Mouse (Mus musculus) heart, adult 2 months (tissue): ENCODE data around the gene Kcnq1. TPM values are rescaled to one million over a fixed set of nuclear protein-coding genes. Genes with fewer than 3 reads are reported as not detected.

ENCODE experiments used
- DNase-seq, 2 experiments: peaks; one replicate each; pipeline ENCODE4 v3.0.0; 2021
- H3K27ac ChIP-seq: fragments of 200-600 bp; 2 replicates; pipeline ENCODE4 v1.8.1; 2022
- H3K27me3 ChIP-seq: fragments of 200-500 bp; 2 replicates; pipeline ENCODE4 v1.6.1; 2012; ENCODE audit warnings: mild to moderate bottlenecking, low read length, inconsistent platforms, mixed read lengths; ENCODE audit not compliant: control insufficient read depth, insufficient read depth
- H3K36me3 ChIP-seq: fragments of 200-500 bp; 2 replicates; pipeline ENCODE4 v1.6.1; 2012; ENCODE audit warnings: low read length, inconsistent platforms; ENCODE audit not compliant: control insufficient read depth, insufficient read depth
- H3K4me1 ChIP-seq: fragments of 200-500 bp; 2 replicates; pipeline ENCODE4 v1.6.1; 2011; ENCODE audit warnings: low read length; ENCODE audit not compliant: control insufficient read depth, insufficient read depth
- H3K4me3 ChIP-seq: fragments of 200-600 bp; 2 replicates; pipeline ENCODE4 v1.8.1; 2022
- H3K79me2 ChIP-seq: fragments of 200-500 bp; replicated peaks from 2 replicates; pipeline ENCODE4 v1.6.1; 2012; ENCODE audit warnings: mild to moderate bottlenecking, inconsistent platforms, low read length, moderate library complexity, mixed read lengths; ENCODE audit not compliant: control insufficient read depth, insufficient read depth
- H3K9ac ChIP-seq: fragments of 200-500 bp; 2 replicates; pipeline ENCODE4 v1.6.1; 2012; ENCODE audit warnings: low read depth, mild to moderate bottlenecking, control low read depth, inconsistent platforms, low read length, mixed read lengths
- CTCF ChIP-seq: fragments of 200-600 bp; IDR thresholded peaks from 2 replicates; pipeline ENCODE4 v1.8.1; 2022; ENCODE audit warnings: antibody characterized with exemption, mild to moderate bottlenecking, moderate library complexity
- EP300 ChIP-seq: fragments of 200-500 bp; IDR thresholded peaks from 2 replicates; pipeline ENCODE4 v1.6.1; 2011; ENCODE audit warnings: low read depth, low read length, control low read depth; ENCODE audit not compliant: insufficient read depth
- POLR2A ChIP-seq: fragments of 200-500 bp; IDR thresholded peaks from 2 replicates; pipeline ENCODE4 v1.6.1; 2011; ENCODE audit warnings: mild to moderate bottlenecking, low read depth, low read length, control low read depth; ENCODE audit not compliant: insufficient read depth
- WGBS: fragments of 180-500 bp; shearing (Covaris S2); methylation state at CpG from one replicate; pipeline ENCODE4 v1.1.7; 2018; 5-methylcytosine and 5-hydroxymethylcytosine counted together
- intact Hi-C: fragments of 180-260 bp; cut with DNase I; formaldehyde crosslinking; loops from one replicate; pipeline ENCODE4 v1.15.1; 2025
- polyA plus RNA-seq: library from polyadenylated mRNA; depleted of rRNA; stranded (reverse); fragments of >200 nt; gene quantifications from 2 replicates; pipeline ENCODE4 v1.2.3, GENCODE M21; 2012
- total RNA-seq, 2 experiments: library from RNA; stranded (reverse); gene quantifications; 2 replicates each; pipeline ENCODE4 v1.2.3; 2021

Kcnq1 gene
- total and polyA plus RNA-seq, 3 experiments: 32.4 to 42.0 (median 34.2) TPM

DNA sequence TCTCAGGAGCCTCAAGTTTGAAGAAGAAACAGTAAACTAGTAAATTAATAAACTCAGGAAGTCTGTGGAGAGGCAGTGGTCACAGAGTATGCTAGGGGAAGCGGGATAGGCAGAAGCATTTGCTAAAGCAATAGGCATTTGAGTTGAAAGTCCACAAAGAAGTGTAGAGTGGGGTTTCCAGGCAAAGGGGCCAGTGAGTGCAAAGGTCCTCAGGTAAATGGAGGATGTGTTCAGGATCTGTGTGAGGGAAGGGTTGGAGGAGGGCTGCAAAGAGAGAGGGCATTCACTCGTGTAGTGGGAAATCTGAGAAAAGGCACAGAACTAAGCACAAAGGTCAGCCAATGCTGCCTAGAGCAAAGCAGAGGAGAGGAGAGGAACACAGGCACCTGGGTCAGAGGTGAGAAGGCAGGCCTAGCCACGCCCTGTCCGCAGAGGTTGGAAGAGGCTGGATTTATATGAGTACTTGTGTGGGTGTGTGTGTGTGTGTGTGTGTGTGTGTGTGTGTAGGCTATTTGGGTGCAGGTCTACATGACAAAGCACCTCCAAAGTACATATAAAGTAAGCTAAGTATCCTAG, 313.5 kb downstream of the Kcnq1 start:
- no peaks in the 10 kb centered on the region for H3K79me2 ChIP-seq
- TF ChIP-seq POLR2A (no peak), CTCF (no peak), EP300 (no peak)
- intact Hi-C loops: no loop called here

DNA sequence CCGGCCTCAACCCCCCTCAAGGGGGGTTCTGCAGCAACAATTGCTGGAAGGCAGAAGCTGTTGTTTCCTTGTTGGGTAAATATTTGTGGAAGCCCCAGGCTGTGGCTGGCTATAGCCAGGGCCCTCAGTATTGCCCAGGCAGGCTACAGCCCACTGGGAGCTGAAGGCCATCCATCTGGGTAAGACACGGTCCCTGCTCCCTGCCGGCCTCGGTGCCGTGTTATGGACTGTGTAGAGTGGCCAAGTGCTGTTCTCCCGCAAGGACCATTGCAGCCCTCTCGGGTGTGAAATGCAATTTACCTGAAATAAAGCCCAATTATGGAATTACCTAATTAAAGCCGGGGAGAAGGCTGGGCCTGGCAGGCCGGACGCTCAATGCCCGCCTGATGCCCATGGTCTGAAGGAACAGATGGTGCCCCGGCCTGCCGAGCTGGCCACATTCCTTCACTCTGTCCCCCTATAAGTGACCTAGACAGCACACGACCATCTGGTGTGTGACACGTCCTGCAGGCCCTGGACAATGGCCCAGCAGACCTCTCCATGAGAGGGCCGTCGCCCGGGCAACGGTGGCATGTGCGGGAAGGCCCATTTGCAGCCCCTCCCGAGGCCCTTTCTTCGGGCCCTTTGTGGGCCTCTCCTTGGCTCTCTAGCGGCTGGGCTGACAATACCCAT, 322.1 kb downstream of the Kcnq1 start:
- no peaks in the 10 kb centered on the region for H3K79me2 ChIP-seq
- H3K36me3 ChIP-seq: no peaks in the 10 kb centered on the region
- intact Hi-C loops: no loop called here
- H3K9ac ChIP-seq: no peak overlapping the region
- TF ChIP-seq EP300: no peak
- TF ChIP-seq CTCF: no peak
- TF ChIP-seq POLR2A: no peak
- H3K27me3 ChIP-seq: no peaks in the 10 kb centered on the region
- H3K27ac ChIP-seq: peak overlapping the region; percentile 20; the same call in 1 of the 2 replicates
- 74% methylated on average over 23 of the region's 23 CpGs for WGBS
- H3K4me1 ChIP-seq: peaks cover 23% of the 10 kb centered on the region
- no peak overlapping the region for H3K4me3 ChIP-seq
- DNase-seq: no peak

More for the DNA sequence above, 313.5 kb downstream of the Kcnq1 start:
- H3K9ac ChIP-seq: no peak overlapping the region
- H3K4me3 ChIP-seq: no peak overlapping the region
- H3K4me1 ChIP-seq: peaks cover 4% of the 10 kb centered on the region
- WGBS: 92% methylated on average over 4 of the region's 4 CpGs
- no peak overlapping the region for H3K27ac ChIP-seq
- no peak for DNase-seq
- no peaks in the 10 kb centered on the region for H3K36me3 ChIP-seq
- H3K27me3 ChIP-seq: no peaks in the 10 kb centered on the region

- Histone ChIP-seq H3K9ac (no peak overlapping the region), H3K27ac (0 out of 2 replicates have a peak overlapping the region, but pooled peaks have one; percentile 20), H3K36me3 (no peaks in the 10 kb centered on the region), H3K4me1 (peaks cover 26% of the 10 kb centered on the region), H3K4me3 (no peak overlapping the region), H3K27me3 (no peaks in the 10 kb centered on the region), H3K79me2 (no peaks in the 10 kb centered on the region)
- intact Hi-C loops: no loop called here
- no peak for DNase-seq
- 73% methylated on average over 2 of the region's 2 CpGs for WGBS
- no peak for TF ChIP-seq EP300
- TF ChIP-seq CTCF: no peak
- no peak for TF ChIP-seq POLR2A
Observed at GRCm38 (mm10) chr7:143428814-143429499, 322.8 kb downstream of the Kcnq1 start.

DNA sequence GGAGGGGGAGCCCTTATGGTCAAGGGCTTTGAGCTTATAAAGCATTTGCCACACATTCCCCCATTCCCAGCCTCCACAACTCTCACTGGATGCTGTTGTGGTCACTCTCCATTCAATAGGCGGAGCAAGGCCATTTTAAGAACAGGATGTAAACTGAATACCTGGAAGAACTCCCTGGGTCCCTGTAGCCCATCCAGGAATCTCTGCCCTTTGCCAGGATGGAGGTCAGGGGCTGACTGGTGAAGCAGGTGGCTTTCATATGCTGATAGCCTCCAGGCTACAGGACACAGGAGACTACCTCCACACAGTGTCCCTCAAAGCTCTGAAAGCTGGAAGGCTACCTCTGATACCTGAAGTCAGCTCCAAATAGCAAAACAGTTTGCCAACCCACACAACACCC, 326.5 kb downstream of the Kcnq1 start:
- 59% methylated on average over 1 of the region's 1 CpGs for WGBS
- TF ChIP-seq CTCF (no peak), EP300 (peak; percentile 46; the same call in 1 of the 2 replicates), POLR2A (no peak)
- Histone ChIP-seq H3K27me3 (no peaks in the 10 kb centered on the region), H3K27ac (peak overlapping the region; percentile 58), H3K36me3 (no peaks in the 10 kb centered on the region), H3K4me3 (no peak overlapping the region), H3K79me2 (no peaks in the 10 kb centered on the region), H3K9ac (no peak overlapping the region), H3K4me1 (peaks cover 27% of the 10 kb centered on the region)
- intact Hi-C loops: no loop called here
- peak in 1 of 2 experiments; percentile 26 for DNase-seq

GRCm38 (mm10) chr7:143433331-143433730, 327.2 kb downstream of the Kcnq1 start:
- 53% methylated on average over 7 of the region's 7 CpGs for WGBS
- intact Hi-C loops: no loop called here
- peak; percentile 68 to 82 for DNase-seq
- Histone ChIP-seq H3K4me1 (peaks cover 27% of the 10 kb centered on the region), H3K79me2 (no peaks in the 10 kb centered on the region), H3K36me3 (no peaks in the 10 kb centered on the region), H3K27me3 (no peaks in the 10 kb centered on the region), H3K27ac (peak overlapping the region; percentile 58), H3K4me3 (no peak overlapping the region), H3K9ac (no peak overlapping the region)
- TF ChIP-seq POLR2A: no peak
- TF ChIP-seq CTCF: no peak
- no peak for TF ChIP-seq EP300
